Mouse (Mus musculus): ENCODE data around the gene Gm5108. TPM values are rescaled to one million over a fixed set of nuclear protein-coding genes. Genes with fewer than 3 reads are reported as not detected.

Gm5108 gene
- total and polyA plus RNA-seq, 3 experiments, result not detected

Other genes starting within 250 kb of the Gm5108 start
- gene Atp8a1, start 94.2 kb upstream of the Gm5108 start, total RNA-seq (2021), result 10 to 100 TPM; 17.0 to 23.5 TPM
- gene Atp8a1, start 94.2 kb upstream of the Gm5108 start, polyA plus RNA-seq (2012; rRNA removed), result 77.8 and 92.0 TPM in 2 replicates
- gene Gm21905, start 4.8 kb downstream of the Gm5108 start, total RNA-seq (2021), result not detected
- not detected in 2 replicates for gene Gm21905, start 4.8 kb downstream of the Gm5108 start, polyA plus RNA-seq (2012; rRNA removed)
- gene Grxcr1, start 90.2 kb downstream of the Gm5108 start, total RNA-seq (2021), result not detected
- not detected in 2 replicates for gene Grxcr1, start 90.2 kb downstream of the Gm5108 start, polyA plus RNA-seq (2012; rRNA removed)

Measured in adrenal gland, adult 2 months (tissue).